Mouse (Mus musculus): Measurements from ENCODE around the gene Tas1r3.
A peak's percentile ranks its signal among the peaks of the same experiment; 100 is the strongest.

The Tas1r3 gene

DNA sequence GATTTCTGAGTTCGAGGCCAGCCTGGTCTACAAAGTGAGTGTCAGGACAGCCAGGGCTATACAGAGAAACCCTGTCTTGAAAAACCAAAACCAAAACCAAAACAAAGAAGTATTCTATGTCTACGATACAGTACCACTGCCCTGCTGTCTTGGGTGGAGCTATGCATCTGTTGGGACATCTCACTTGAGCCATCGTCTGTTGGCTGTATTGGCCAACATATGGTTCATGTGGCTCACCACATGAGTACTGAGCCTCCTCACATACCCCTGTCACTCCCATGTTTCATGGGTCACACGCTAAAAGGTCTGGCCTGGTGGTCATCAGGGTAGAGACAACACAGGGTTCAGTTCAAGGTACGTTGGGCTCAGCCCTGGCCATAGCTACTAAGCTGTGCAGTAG, 23.2 kb upstream of the Tas1r3 start:
- DNase-seq, result no peak

DNA sequence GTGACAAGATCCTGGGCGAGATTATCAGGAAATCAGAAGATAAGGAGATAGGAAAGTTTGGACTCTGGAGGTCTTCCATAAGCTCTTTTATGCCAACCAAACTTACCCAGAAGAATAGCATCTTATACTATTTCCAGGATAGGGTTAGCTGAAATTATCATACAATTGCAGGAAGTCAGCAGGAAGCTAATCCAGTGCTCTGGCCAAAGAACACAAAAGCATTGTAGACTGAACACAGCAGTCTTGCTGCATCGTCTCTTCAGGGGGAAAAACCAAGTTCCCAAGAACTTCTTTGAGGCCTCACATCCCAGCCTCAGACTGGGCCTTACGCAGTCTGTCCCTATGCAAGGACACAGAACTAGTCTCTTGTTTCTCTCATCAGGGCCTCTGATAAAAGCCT, 20.4 kb upstream of the Tas1r3 start:
- DNase-seq, result no peak

DNA sequence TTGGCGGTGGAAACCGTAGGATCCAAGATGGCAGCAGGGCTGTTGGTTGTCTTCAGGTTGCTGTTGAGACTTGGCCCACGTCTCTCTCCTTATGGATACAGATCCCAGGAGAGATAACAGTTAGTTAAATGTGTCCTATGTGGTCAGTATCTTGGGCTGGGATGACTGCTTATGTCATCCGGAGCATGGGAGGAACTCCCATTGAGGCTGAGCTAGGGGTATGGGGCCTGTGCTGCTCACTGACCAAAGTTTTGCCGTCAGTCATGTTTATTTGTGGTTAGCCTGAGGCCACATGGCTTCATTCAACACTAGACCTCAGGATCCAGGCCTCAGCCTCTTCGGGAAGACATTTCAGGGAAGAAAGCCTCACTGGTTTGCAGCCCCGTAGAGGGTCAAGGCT, 8.2 kb upstream of the Tas1r3 start:
- no peak for DNase-seq

DNA sequence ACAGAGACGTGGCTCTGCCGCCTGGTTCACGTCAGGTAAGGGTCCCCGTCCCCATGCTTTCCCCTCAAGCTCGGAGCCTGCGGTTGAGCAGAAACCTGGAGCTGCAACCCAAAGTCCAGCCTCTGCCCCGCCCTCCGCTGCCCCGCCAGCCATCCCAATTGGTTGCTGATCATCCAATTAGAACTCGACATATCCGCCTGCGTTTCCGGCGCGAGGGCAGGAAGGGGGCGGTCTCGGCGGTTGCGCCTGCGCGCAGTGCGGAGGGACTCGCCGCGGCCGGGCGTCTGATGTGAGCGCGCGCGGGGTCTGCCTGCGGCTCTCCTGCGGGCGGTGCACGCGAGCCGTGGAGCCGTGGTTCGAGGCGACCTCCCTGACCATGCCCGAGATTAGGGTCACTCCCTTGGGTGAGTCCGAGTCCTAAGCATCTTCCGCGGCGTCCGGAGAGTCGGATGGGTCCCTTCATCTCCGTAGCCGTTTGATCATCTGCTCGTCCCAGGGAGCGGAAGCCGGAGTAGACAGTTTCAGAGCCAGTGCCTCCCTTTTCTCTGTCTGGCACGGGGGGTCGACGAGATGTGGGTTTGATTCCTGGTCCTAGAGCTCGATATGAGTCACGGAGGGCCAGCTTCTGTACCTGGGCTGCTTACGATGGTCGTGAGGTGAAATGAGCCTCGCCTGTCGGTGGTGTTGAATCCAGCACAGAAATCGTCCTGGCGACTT, 6.3 kb upstream of the Tas1r3 start, which contains the start of the genes Cptp and Ints11:
TSS of gene Cptp (minus strand) at position 124 of the 717 bp plus-strand sequence.
TSS of gene Ints11 (plus strand) at position 230 of the 717 bp plus-strand sequence.
- peak; percentile 96 for DNase-seq

DNA sequence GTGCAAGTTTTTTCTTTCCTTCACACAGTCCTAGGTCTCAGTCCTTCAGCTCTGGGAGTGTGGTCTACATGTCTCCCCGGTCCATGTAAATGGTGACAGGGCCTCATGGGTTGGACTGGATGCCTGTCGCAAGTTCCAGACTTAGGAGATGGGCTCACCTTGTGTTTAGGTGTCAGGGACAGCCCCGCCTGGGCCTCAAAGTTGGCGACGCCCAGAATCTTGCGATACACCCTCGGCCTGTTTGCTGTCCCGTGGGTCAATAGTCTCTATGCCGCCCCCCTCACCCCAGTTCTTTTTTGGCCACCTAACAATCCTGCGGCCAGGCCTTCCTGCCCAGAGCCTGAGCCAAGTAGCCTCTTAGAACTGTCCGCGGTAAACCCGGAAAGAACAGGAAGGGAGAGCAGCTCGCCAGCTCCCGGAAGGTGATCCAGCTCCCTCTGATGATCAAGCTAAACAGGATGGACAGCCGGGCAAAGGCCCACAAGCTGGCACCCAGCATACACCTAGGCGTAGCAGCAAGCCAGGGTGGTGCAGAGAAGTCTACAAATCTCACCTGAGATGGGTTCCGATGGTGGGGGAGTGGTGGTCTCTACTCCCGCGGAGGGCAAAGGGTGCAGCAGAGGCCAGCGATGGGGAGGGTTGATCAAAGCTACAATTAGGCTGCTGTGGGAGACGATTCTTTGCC, 5.6 kb upstream of the Tas1r3 start:
- DNase-seq, result peak; percentile 53

DNA sequence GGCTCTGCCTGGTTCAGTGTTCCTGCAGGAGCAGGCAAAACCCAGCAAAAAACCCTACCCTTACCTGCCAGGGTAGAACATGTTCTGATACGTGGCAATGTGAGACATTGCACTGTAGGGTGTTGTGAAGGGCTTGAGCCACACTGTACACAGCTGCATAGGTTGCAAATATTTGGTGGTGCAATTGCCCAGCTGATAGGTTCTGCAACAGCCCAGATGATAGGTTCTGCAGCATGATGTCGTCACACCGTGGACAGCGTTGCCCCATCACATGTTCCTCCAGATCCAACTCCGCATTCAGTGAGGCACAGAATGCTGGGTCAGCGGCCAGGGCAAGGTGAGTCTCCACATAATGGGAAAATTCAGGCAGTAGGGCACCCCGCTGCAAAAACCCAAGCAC, 1.4 kb downstream of the Tas1r3 start:
- no peak for DNase-seq

DNA sequence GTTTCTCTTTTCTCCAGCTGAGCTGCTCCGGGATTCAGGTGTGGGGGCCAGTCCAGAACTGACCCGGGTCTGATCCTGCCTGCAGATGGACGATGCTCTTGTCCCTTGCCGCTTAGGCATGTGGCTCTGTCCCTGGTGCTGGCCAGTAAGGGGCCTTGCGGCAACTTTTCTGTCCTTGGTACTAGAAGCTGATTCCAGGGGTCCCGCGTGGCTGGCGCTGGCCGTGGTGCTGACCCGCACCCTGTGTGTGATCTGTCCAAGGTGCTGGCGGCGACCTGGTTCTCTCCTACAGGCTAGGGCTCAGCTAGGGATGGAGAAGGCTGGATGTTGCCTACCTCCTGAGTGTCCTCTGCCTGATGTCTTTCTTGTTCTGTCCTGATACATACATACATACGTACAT, 3.8 kb downstream of the Tas1r3 start:
- DNase-seq, result no peak

DNA sequence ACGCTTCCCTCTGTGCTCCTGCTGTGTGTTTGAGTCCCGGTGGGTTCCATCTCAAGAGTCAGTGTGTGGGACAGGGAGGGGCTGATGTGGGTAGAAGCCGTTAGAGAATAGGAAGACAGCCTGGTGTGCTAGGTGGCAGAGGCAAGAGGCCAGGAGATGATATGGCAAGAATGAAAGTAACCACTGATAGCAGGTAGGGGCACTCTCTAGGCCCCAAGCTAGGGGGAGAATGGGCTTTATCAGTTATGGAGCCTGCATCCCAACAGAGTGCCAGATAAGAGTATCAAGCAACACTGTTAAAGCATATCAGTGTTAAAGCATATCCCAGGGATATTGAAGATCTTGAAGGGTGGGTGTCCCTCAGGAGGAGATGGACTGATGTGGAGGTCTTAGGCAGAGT, 6.3 kb downstream of the Tas1r3 start:
- DNase-seq, result no peak

DNA sequence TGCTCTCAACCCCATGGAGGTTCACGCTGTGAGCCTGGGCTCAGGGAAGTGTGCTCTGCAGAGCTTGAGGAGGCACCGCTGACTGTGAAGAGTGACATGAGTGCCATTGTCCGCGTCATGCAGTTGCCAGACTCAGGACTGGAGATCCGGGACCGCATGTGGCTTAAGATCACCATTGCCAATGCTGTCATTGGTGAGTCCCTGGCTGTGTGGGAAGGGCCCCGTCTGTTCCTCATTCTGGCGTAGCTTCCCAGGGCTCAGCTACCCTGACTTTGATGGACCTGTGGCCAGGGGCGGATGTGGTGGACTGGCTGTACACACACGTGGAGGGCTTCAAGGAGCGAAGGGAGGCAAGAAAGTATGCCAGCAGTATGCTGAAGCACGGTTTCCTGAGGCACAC, 7.1 kb downstream of the Tas1r3 start:
- no peak for DNase-seq

DNA sequence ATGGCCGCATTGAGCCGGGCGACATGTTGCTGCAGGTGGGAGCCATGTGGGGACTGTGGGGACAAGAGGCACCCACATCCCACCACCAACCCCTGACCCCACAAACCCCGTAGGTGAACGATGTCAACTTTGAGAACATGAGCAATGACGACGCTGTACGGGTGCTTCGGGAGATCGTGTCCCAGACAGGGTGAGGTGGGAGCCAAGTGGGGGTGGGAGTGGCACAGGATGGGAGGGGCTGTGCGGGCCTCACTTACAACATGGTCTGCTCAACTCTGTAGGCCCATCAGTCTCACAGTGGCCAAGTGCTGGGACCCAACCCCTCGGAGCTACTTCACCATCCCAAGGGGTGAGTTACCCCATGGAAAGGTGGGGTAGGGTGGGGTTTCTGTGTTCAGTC, 8.2 kb downstream of the Tas1r3 start:
- no peak for DNase-seq

DNA sequence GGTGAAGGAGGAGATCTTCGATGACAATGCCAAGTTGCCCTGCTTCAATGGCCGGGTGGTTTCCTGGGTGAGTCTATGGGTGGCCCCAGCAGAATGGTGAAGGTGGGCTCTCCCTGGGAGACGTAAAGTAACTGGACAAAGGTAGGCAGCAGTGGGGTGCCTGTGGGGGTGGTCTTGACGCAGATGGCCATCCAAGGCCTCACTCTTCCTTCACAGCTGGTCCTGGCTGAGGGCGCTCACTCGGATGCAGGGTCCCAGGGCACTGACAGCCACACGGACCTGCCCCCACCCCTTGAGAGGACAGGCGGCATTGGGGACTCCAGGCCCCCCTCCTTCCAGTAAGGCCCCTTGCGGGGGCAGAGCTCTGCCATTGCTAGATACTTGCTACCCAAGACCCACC, 9.7 kb downstream of the Tas1r3 start:
- no peak for DNase-seq

DNA sequence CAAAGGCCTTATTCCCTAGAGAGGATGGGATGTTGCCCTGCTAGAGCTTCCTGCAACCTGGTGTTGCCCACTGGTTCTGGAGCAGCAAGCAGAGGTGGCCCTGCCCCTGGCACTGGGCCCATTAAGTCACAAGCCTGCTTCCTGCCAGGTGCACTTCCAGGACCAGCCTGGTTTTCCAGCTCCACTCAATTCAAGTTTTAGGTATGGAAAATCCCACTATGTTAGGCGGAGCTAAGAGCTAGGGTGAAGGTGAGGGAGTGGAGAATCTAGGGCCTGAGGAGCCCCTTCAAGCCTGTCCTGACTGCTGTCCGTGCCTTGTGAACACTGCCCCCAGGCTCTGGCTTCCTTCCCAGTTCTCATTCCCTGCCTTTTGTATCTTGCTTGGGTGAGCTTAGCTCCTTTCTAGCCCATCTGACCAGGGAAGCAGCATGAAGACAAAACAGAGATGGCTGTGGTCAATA, 11.2 kb downstream of the Tas1r3 start:
- DNase-seq, result peak; percentile 78

DNA sequence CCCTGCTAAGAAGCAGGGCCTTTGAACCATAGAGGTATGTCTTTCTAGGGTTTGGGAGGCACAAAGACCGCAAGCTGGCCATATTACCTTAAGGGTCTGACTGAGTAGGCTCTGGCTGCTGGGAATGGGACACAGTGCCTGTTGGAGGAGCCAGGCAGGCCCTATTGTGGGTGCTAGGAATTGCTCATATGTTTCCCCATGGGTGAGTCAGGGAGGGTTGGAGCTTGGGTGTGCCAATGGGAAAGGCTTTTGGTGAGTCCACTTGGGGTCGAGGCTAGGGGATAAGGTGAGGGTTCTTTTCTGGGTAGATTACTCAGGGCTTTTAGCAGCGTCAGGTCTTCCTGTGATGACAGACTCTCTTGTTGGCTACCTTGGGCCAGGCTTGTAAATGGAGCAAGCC, 11.8 kb downstream of the Tas1r3 start:
- no peak for DNase-seq

DNA sequence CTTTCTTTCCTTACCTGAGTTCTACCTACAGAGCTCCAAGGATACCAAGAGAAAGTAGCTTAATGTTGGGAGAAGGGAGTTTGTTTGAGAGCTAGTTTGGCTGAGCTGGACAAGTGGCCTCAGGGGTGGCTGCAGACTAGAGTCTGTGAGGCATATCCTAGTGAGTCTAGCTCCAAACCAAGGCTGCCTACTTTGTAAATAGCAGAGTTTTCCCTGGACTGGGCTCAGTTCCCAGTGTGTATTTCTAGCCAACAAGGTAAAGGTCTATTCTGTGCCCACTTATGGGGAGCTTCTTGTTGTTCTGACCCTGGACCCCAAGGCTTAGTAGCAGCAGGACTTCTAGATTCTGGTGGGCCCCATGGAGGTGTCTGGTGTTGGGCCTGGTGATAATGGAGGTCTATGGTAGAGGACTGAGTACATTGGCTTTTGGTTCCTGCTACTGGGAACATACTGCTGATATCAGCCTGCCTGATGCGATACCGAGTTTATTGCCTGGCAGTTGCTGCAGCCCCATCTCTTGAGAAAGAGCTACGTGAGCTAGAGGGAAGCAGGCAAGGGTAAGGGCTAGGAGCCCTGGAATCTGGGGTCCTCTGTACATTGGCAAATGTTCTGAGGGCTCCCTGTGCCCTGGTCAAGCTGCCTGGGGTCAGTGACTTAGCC, 13.2 kb downstream of the Tas1r3 start:
- DNase-seq, result peak; percentile 68

DNA sequence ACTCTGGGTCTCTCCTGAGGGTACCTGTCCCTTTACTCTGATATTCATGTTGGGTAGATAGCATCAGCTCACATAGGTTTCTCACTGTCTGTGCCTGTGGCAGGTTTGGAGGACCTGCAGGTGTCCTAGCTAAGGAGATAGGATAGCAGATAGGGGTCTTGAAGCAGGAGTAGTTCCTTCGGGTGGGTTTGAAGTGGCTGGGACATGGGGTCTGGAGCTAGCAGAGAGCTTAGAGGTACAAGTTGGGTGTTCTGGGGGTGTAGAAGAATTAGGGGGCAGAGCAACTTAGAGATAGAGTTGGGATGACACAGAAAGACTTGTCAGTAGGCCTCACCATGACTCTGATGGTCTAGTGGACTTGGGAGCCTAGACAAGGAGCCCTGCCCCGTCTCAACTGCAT, 13.8 kb downstream of the Tas1r3 start:
- no peak for DNase-seq

DNA sequence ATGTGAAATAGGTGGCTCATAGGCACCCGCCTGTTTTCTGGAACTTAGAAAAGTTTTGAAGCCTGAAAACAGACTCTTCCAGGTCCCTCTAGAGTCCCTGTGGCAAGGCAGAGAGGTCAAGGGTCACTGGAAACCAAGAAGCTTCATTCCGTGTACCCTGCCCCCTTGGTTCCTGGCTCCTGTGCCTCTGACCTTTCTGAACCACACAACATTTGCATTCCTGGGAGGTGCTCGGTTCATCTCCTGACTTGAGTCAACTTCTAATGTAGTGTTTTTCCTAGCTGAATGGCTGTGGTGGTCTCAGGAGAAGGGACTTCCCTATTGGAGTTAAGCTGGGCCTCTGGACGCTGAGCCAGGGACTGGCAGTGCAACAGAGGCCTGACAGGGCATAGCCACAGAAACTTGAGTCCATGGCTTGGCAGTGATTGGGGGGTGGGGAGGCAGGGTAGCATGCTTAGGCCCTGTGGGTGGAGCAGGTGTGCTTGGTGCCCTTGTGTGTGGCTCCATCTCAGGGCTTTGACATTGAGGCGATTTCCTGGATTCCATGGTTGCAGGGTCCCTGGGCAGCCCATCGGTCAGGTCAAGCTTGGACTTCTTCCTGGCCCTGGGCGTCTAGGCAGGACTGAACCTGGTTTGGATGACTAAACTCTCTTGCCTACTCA, 14.6 kb downstream of the Tas1r3 start:
- peak; percentile 83 for DNase-seq

DNA sequence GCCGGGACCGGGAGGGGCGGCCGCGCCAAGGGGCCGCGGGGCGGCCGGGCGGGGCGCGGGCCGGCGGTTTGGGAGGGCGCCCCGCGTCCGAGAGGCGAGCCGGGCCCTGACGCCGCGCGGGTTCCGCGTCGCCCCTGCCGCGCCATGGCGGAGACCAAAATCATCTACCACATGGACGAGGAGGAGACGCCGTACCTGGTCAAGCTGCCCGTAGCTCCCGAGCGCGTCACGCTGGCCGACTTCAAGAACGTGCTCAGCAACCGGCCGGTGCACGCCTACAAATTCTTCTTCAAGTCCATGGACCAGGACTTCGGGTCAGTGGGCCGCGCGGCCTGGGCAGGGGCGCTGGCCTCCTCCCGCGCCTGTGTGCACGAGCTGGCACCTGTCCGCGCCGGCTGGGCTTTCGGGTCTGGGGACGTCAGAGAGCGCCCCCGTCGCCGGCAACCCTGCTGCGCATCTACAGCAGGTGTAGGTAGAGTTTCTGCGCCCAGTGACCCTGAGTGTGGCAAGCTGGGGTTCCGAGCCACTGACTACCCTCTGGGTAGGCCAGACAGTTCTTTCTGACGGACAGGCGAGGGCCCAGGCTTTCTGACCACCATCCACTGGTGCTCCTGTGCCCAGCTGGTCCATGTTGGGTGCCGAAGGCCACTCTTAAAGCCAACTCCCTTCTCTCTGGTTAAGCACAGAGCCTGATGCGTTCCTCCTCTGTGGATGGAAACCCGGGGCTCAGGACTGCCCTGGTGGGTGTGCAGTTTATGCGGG, 15.4 kb downstream of the Tas1r3 start:
- DNase-seq, result peak; percentile 73

DNA sequence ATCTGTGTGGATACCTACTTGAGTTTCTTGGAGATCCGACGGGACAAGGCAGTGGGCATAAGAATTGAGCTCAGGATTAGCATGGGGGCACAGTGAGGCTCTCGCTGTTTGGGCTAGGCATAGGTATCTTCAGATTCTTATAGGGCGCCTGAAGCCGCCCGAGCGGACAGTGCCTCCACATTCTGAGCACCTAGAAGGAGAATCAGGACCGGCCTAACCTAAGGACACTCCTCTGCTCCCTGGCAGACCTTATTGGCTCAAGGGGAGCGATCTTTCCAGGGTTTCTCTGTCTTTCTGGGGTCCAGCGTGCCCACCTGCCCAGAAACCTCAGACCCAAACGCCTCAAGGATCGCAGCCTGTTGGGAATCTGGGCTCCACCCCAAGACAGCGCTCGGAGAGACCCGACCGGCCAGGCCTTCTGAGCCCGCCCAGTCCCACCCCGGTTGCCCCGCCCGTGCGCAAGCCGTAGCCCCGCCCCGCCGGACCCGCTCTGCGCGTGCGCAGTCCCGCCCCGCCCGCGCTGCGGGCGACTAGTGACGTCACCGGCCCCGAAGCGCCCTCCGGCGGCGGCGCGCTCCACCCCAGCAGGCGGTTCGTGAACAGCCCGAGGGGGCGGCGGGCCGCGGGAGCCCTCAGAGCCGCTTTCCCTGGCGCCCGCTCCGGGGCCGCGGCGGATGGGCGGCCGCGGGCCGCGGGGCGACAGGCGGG, 16.1 kb downstream of the Tas1r3 start, which contains the start of gene Dvl1:
TSS of gene Dvl1 (plus strand) at position 532 of the 708 bp plus-strand sequence.
- peak; percentile 85 for DNase-seq

DNA sequence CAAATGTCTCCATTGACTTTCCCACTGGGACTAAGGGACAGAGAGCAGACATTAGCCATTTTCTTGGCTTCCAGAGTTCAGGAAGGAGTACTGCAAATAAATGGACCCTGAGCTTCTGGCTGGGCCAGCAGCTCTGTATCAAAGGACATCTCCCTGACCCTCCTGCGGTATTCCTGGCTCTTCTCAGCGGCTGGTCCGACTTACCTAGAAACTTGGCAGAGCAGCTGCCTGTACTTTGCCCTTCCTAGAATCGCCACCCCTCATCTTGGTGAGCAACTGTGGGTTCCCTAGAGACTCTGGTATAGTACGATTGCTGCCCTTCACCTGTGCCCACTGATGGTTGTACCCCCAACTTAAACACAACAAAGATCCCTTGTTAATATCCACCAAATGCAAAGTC, 19.9 kb downstream of the Tas1r3 start:
- DNase-seq, result peak; percentile 77

DNA sequence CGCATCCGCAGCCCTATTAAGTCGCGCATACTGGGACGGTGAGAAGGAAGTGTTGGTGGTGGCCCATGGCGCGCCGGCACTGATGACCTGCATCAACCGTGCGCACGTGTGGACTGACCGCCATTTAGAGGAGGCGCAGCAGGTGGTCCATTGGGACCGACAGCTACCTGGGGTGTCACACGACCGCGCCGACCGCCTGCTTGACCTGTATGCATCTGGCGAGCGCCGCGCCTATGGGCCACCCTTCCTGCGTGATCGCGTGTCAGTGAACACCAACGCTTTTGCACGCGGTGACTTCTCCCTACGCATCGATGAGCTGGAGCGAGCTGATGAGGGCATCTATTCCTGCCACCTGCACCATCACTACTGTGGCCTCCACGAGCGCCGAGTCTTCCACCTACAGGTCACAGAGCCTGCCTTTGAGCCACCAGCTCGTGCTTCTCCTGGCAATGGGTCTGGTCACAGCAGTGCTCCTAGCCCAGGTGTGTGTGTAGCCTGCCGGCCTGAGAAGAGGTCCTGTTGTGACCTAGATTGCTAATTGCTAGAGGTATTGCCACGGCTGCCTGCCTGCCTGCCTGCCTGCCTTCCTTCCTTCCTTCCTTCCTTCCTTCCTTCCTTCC, 21.4 kb downstream of the Tas1r3 start:
- no peak for DNase-seq

DNA sequence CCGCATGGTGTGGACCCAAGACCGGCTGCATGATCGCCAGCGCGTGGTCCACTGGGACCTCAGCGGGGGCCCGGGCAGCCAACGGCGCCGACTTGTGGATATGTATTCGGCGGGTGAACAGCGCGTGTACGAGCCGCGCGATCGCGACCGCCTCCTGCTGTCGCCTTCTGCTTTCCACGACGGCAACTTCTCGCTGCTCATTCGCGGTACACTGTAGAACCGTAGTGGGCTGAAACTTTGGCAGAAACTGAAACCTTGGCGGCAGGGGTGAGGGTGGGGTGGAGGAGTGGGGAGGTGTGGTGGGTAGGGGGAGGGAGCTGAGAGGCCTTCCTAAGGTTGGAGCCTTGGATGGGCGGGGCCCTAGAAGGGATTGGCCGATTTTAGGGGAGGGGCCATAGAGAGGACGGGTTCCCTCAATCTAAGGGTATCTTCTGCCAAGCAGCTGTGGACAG, 22.1 kb downstream of the Tas1r3 start:
- DNase-seq, result peak; percentile 77

Measured in kidney, adult 11 months (tissue).